Comparison of ENCODE assay signal across 18 mouse cellular contexts in genomic region chr16:6840461-6840860, GRCm38 (mm10).
DNase-seq lines count a peak whose midpoint lies in the region; ATAC-seq and TF ChIP-seq lines count a peak whose summit lies in the region.
"Had no signal": no experiment of that assay in that cellular context is flagged by ENCODE, and none has a peak within 500 bp of the region (broad histone marks: within the 10 kb centered on the region; RNA-seq: fewer than 3 reads in every experiment).

No protein-coding gene starts in this region.

- peak overlapping the region; percentile 18 for H3K4me3 ChIP-seq in kidney, embryonic 15.5 days (replicated peaks)
- H3K4me3 ChIP-seq in hindbrain, embryonic 12.5 days, result no peak overlapping the region
- H3K4me3 ChIP-seq in hindbrain, embryonic 16.5 days (ENCODE audit: low read length), result peak overlapping the region; percentile 27
- peak overlapping the region; percentile 21 for H3K4me3 ChIP-seq in neural tube, embryonic 13.5 days
- no peak overlapping the region for H3K4me3 ChIP-seq in heart, adult 2 months
- H3K4me3 ChIP-seq: heart, embryonic 15.5 days; layer of hippocampus, adult 2 months; limb, embryonic 15.5 days had no signal

- 0 out of 2 replicates have a peak overlapping the region, but pooled peaks have one; percentile 10 for H3K9ac ChIP-seq in kidney, embryonic 15.5 days
- H3K9ac ChIP-seq in hindbrain, embryonic 12.5 days, result 0 out of 2 replicates have a peak overlapping the region, but pooled peaks have one; percentile 13
- no peak overlapping the region; the same call in 1 of the 2 replicates for H3K9ac ChIP-seq in hindbrain, embryonic 16.5 days (ENCODE audit: low read depth, low read length)
- H3K9ac ChIP-seq in neural tube, embryonic 13.5 days, result peak overlapping the region; percentile 52
- no peak overlapping the region for H3K9ac ChIP-seq in heart, adult 2 months (ENCODE audit: low read depth, low read length)
- H3K9ac ChIP-seq: heart, embryonic 15.5 days; limb, embryonic 15.5 days had no signal

- intact Hi-C loops in heart, adult 2 months (cut with DNase I), result no loop called here

- TF ChIP-seq CTCF in heart, adult 2 months (IDR thresholded peaks at IDR 0.05), result no peak

- no peaks in the 10 kb centered on the region for H3K27me3 ChIP-seq in kidney, embryonic 15.5 days
- no peaks in the 10 kb centered on the region for H3K27me3 ChIP-seq in hindbrain, embryonic 12.5 days
- H3K27me3 ChIP-seq in hindbrain, embryonic 16.5 days (replicated peaks; ENCODE audit: control insufficient read depth, insufficient read depth, low read length), result no peaks in the 10 kb centered on the region
- H3K27me3 ChIP-seq in neural tube, embryonic 13.5 days, result no peaks in the 10 kb centered on the region
- no peaks in the 10 kb centered on the region for H3K27me3 ChIP-seq in heart, adult 2 months (ENCODE audit: control insufficient read depth, insufficient read depth, low read length)
- H3K27me3 ChIP-seq: heart, embryonic 15.5 days; limb, embryonic 15.5 days had no signal

- peak overlapping the region; percentile 32 for H3K4me2 ChIP-seq in kidney, embryonic 15.5 days
- H3K4me2 ChIP-seq in hindbrain, embryonic 12.5 days (replicated peaks), result no peak overlapping the region
- peak overlapping the region; percentile 18 for H3K4me2 ChIP-seq in hindbrain, embryonic 16.5 days (ENCODE audit: low read length)
- peak overlapping the region; percentile 38 for H3K4me2 ChIP-seq in neural tube, embryonic 13.5 days
- H3K4me2 ChIP-seq: heart, embryonic 15.5 days; limb, embryonic 15.5 days had no signal

- H3K79me2 ChIP-seq in heart, adult 2 months (replicated peaks; ENCODE audit: control insufficient read depth, insufficient read depth, low read length), result no peaks in the 10 kb centered on the region

- peaks cover 19% of the 10 kb centered on the region for H3K4me1 ChIP-seq in kidney, embryonic 15.5 days
- H3K4me1 ChIP-seq in hindbrain, embryonic 12.5 days, result peaks cover 19% of the 10 kb centered on the region
- peaks cover 3% of the 10 kb centered on the region; the same call in 1 of the 2 replicates for H3K4me1 ChIP-seq in hindbrain, embryonic 16.5 days (ENCODE audit: control insufficient read depth, insufficient read depth, low read depth, low read length)
- peaks cover 33% of the 10 kb centered on the region for H3K4me1 ChIP-seq in neural tube, embryonic 13.5 days (replicated peaks)
- H3K4me1 ChIP-seq in heart, adult 2 months (ENCODE audit: control insufficient read depth, insufficient read depth, low read length), result no peaks in the 10 kb centered on the region
- H3K4me1 ChIP-seq: limb, embryonic 15.5 days had no signal

- no peak for ATAC-seq in kidney, embryonic 15.5 days (replicated peaks; ENCODE audit: low FRiP score)
- ATAC-seq in hindbrain, embryonic 12.5 days (ENCODE audit: low FRiP score), result no peak
- no peak for ATAC-seq in hindbrain, embryonic 16.5 days
- ATAC-seq in neural tube, embryonic 13.5 days (ENCODE audit: low read depth), result no peak
- ATAC-seq: lung, postnatal 0 days had no signal

- H3K27ac ChIP-seq in kidney, embryonic 15.5 days, result peak overlapping the region; percentile 37; the same call in 1 of the 2 replicates
- H3K27ac ChIP-seq in hindbrain, embryonic 12.5 days, result no peak overlapping the region; the same call in 1 of the 2 replicates
- H3K27ac ChIP-seq in hindbrain, embryonic 16.5 days (ENCODE audit: low read depth, low read length), result peak overlapping the region; percentile 12
- peak overlapping the region; percentile 71 for H3K27ac ChIP-seq in neural tube, embryonic 13.5 days (replicated peaks)
- no peak overlapping the region for H3K27ac ChIP-seq in heart, adult 2 months
- H3K27ac ChIP-seq: heart, embryonic 15.5 days; limb, embryonic 15.5 days had no signal

- DNase-seq in kidney, postnatal 14 days, result no peak
- DNase-seq in left cerebral cortex, adult 8-10 months (ENCODE audit: low spot score in 2 of 2), result no peak
- no peak for DNase-seq in heart, adult 2 months
- DNase-seq: adrenal gland, postnatal 25 days; B cell, adult 2 months; cerebellum, adult 11-12 months; cerebellum, postnatal 25 days; kidney, adult 18-20 months; layer of hippocampus, postnatal 36 days; thymus, adult 18-20 months had no signal

- no peak for TF ChIP-seq EP300 in heart, adult 2 months (IDR thresholded peaks at IDR 0.05; ENCODE audit: insufficient read depth, low read depth, low read length)

- WGBS in kidney, embryonic 15.5 days, result 64% methylated on average over 7 of the region's 7 CpGs
- 67% methylated on average over 7 of the region's 7 CpGs for WGBS in hindbrain, embryonic 12.5 days
- 58% methylated on average over 7 of the region's 7 CpGs for WGBS in hindbrain, embryonic 16.5 days
- 49% methylated on average over 7 of the region's 7 CpGs for WGBS in neural tube, embryonic 13.5 days
- 73% methylated on average over 7 of the region's 7 CpGs for WGBS in heart, adult 2 months

- no peak for TF ChIP-seq POLR2A in heart, adult 2 months (IDR thresholded peaks at IDR 0.05; ENCODE audit: insufficient read depth, low read depth, low read length)

- no peaks in the 10 kb centered on the region for H3K36me3 ChIP-seq in kidney, embryonic 15.5 days
- no peaks in the 10 kb centered on the region for H3K36me3 ChIP-seq in hindbrain, embryonic 12.5 days
- H3K36me3 ChIP-seq in hindbrain, embryonic 16.5 days (ENCODE audit: control insufficient read depth, insufficient read depth, low read length), result no peaks in the 10 kb centered on the region
- H3K36me3 ChIP-seq in neural tube, embryonic 13.5 days, result no peaks in the 10 kb centered on the region
- H3K36me3 ChIP-seq in heart, adult 2 months (ENCODE audit: control insufficient read depth, insufficient read depth, low read length), result no peaks in the 10 kb centered on the region
- H3K36me3 ChIP-seq: heart, embryonic 15.5 days; limb, embryonic 15.5 days had no signal

- no peaks in the 10 kb centered on the region for H3K9me3 ChIP-seq in kidney, embryonic 15.5 days (replicated peaks)
- no peaks in the 10 kb centered on the region for H3K9me3 ChIP-seq in hindbrain, embryonic 12.5 days (replicated peaks)
- H3K9me3 ChIP-seq in hindbrain, embryonic 16.5 days (ENCODE audit: control insufficient read depth, low read length), result no peaks in the 10 kb centered on the region
- H3K9me3 ChIP-seq in neural tube, embryonic 13.5 days, result no peaks in the 10 kb centered on the region
- H3K9me3 ChIP-seq: heart, embryonic 15.5 days; limb, embryonic 15.5 days had no signal

Comparison
In these comparisons a context has a peak if more than half of its experiments do, and no peak if none do; other contexts are left out.
1. H3K27ac ChIP-seq: peak in kidney, embryonic 15.5 days (single experiment), hindbrain, embryonic 16.5 days (single experiment) and neural tube, embryonic 13.5 days (single experiment); none in hindbrain, embryonic 12.5 days (single experiment) and heart, adult 2 months (single experiment).
2. H3K4me3 ChIP-seq: peak in kidney, embryonic 15.5 days (single experiment), hindbrain, embryonic 16.5 days (single experiment) and neural tube, embryonic 13.5 days (single experiment); none in hindbrain, embryonic 12.5 days (single experiment) and heart, adult 2 months (single experiment).
3. H3K9ac ChIP-seq: peak in kidney, embryonic 15.5 days (single experiment), hindbrain, embryonic 12.5 days (single experiment) and neural tube, embryonic 13.5 days (single experiment); none in hindbrain, embryonic 16.5 days (single experiment) and heart, adult 2 months (single experiment).